Mouse (Mus musculus): ENCODE results near the gene Tbc1d22a. TPM values are rescaled to one million over a fixed set of nuclear protein-coding genes. Genes with fewer than 3 reads are reported as not detected.

Tbc1d22a gene
- polyA plus RNA-seq, 1 experiment from 2014 or later: 16.6 TPM

DNA sequence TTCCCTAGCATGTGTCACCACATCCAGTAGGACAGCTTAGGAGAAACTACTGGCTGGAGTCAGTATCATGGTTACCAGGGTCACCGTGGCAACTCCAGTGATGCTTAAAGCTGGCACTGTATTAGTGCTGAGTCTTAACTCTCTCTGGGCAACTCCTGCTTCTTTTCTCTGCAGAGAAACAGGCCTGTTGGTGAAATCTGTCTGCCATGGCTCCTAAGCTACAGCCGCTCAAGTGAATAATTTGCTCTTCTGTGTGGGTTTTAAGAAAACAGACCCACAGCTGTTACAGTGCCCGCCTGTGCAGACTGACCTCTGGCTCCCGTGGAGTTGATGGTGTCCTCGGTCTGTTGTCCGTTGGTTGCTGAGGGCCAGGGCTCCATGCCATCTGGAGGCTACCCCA lies 205.4 kb downstream of the Tbc1d22a start:
- no peak overlapping the region for H3K4me2 ChIP-seq (replicated peaks; ENCODE audit: low read depth, low read length)
- no peaks in the 10 kb centered on the region for H3K9me3 ChIP-seq (ENCODE audit: low read length)
- H3K36me3 ChIP-seq (ENCODE audit: insufficient read depth, low read length): no peaks in the 10 kb centered on the region
- 54% methylated on average over 6 of the region's 6 CpGs for WGBS
- H3K4me3 ChIP-seq (ENCODE audit: low read length): no peak overlapping the region
- ATAC-seq (ENCODE audit: low FRiP score, low TSS enrichment): no peak
- H3K4me1 ChIP-seq (ENCODE audit: insufficient read depth, low read length): no peaks in the 10 kb centered on the region
- no peak overlapping the region for H3K27ac ChIP-seq (ENCODE audit: low read length)
- H3K27me3 ChIP-seq (ENCODE audit: insufficient read depth, low read length): no peaks in the 10 kb centered on the region
- H3K9ac ChIP-seq (replicated peaks; ENCODE audit: low read length): no peak overlapping the region

DNA sequence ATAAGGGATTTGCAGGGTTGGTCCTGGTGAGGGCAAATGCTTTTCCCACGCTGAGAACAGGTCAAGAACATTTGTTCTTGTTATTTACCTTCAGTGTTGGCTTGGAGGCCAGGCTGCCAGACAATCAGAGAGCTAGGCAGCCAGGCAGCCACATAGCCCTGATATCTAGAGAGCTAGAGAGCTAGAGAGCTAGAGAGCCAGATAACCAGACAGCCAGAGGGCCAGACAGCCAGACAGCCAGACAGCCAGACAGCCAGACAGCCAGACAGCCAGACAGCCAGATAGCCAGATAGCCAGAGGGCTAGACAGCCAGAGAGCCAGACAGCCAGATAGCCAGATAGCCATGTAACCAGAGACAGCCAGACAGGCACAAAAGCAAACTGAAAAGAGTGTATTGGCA lies 208.6 kb downstream of the Tbc1d22a start:
- no peak overlapping the region for H3K9ac ChIP-seq (replicated peaks; ENCODE audit: low read length)
- WGBS: 36% methylated on average over 1 of the region's 1 CpGs

DNA sequence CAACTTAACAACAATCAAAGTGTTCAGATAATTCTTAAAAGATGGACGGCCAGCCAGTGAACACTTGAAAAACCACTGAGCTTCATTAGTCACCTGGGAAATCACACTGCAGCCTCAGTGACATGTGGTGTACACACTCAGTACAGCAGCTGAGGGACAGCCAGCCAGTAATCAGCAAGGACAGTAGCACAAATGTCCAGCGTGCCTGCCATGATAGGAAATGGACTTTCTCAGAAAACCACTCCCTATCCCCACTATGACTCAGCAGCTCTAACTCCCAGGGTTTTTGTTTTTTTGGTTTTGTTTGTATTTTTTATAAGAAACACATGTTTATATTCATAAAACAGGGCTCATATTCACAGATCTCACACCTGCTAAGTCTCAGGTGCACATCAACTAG lies 209.6 kb downstream of the Tbc1d22a start:
- H3K36me3 ChIP-seq (ENCODE audit: insufficient read depth, low read length): no peaks in the 10 kb centered on the region
- no peak overlapping the region for H3K27ac ChIP-seq (ENCODE audit: low read length)
- no peaks in the 10 kb centered on the region for H3K9me3 ChIP-seq (ENCODE audit: low read length)
- no peaks in the 10 kb centered on the region for H3K27me3 ChIP-seq (ENCODE audit: insufficient read depth, low read length)
- no peak for ATAC-seq (ENCODE audit: low FRiP score, low TSS enrichment)
- H3K4me1 ChIP-seq (ENCODE audit: insufficient read depth, low read length): no peaks in the 10 kb centered on the region
- H3K4me3 ChIP-seq (ENCODE audit: low read length): no peak overlapping the region
- no peak overlapping the region for H3K9ac ChIP-seq (replicated peaks; ENCODE audit: low read length)
- H3K4me2 ChIP-seq (replicated peaks; ENCODE audit: low read depth, low read length): no peak overlapping the region
- WGBS: 71% methylated on average over 2 of the region's 2 CpGs

More for the DNA sequence above, 208.6 kb downstream of the Tbc1d22a start:
- H3K4me1 ChIP-seq (ENCODE audit: insufficient read depth, low read length): no peaks in the 10 kb centered on the region
- ATAC-seq (ENCODE audit: low FRiP score, low TSS enrichment): no peak
- H3K4me2 ChIP-seq (replicated peaks; ENCODE audit: low read depth, low read length): no peak overlapping the region
- H3K4me3 ChIP-seq (ENCODE audit: low read length): no peak overlapping the region
- H3K9me3 ChIP-seq (ENCODE audit: low read length): no peaks in the 10 kb centered on the region
- H3K36me3 ChIP-seq (ENCODE audit: insufficient read depth, low read length): no peaks in the 10 kb centered on the region
- no peaks in the 10 kb centered on the region for H3K27me3 ChIP-seq (ENCODE audit: insufficient read depth, low read length)
- H3K27ac ChIP-seq (ENCODE audit: low read length): no peak overlapping the region

DNA sequence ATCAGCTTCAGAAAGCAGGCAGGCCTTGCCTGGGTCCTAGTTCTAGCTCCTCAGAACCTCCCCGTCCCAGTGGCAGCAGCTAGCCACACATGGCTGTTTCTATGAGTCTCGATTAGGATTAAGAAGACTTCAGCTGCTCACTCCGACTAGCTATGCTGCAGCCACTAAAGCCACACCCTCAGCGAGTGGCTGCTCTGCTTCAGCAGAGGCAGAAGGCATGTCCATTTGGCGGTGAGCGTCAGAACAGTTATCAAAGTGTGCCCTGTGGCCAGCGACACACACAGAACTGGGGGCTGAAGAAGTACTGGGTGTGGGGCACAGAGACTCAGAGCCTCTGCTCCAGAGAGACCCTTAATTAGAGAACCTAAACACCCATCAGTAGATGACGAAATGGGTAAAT lies 210.7 kb downstream of the Tbc1d22a start:
- Histone ChIP-seq H3K4me2 (replicated peaks; ENCODE audit: low read depth, low read length) (no peak overlapping the region), H3K27ac (ENCODE audit: low read length) (no peak overlapping the region), H3K4me1 (ENCODE audit: insufficient read depth, low read length) (no peaks in the 10 kb centered on the region), H3K9me3 (ENCODE audit: low read length) (no peaks in the 10 kb centered on the region), H3K4me3 (ENCODE audit: low read length) (no peak overlapping the region), H3K27me3 (ENCODE audit: insufficient read depth, low read length) (no peaks in the 10 kb centered on the region), H3K36me3 (ENCODE audit: insufficient read depth, low read length) (no peaks in the 10 kb centered on the region), H3K9ac (replicated peaks; ENCODE audit: low read length) (no peak overlapping the region)
- 63% methylated on average over 8 of the region's 8 CpGs for WGBS
- no peak for ATAC-seq (ENCODE audit: low FRiP score, low TSS enrichment)

DNA sequence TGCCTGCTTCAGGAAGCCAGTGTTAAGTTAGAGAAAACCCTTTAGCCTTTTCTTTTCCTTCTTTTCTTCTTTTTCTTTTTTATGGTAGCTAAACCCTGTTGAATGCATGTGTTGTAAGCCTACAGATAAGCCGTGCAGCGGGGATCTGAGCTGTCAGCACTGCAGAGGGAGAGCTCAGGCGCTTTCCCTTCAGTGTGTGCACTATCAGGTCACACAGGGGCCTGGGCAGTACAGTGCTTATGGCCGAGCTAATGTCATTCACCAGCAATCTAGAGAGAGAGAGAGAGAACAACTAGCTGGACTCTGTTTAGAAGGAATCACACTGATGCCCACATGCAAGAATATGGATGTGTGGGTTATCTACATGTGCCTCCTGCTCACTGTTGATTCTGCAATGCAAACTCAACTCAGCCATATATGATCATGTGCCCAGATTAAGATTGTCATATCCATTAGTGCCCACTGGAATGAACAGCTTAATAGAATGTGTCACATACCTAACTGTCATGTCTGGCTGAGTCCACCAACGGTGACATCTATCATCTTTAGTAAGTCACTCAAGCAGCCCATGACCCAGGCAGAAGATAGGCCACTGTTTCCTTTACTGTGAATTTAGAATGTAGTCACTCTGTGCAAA lies 212.2 kb downstream of the Tbc1d22a start:
- H3K4me3 ChIP-seq (ENCODE audit: low read length): no peak overlapping the region
- H3K4me2 ChIP-seq (replicated peaks; ENCODE audit: low read depth, low read length): no peak overlapping the region
- no peaks in the 10 kb centered on the region for H3K9me3 ChIP-seq (ENCODE audit: low read length)
- H3K4me1 ChIP-seq (ENCODE audit: insufficient read depth, low read length): no peaks in the 10 kb centered on the region
- H3K36me3 ChIP-seq (ENCODE audit: insufficient read depth, low read length): no peaks in the 10 kb centered on the region
- WGBS: 82% methylated on average over 5 of the region's 5 CpGs
- H3K27me3 ChIP-seq (ENCODE audit: insufficient read depth, low read length): no peaks in the 10 kb centered on the region
- no peak overlapping the region for H3K9ac ChIP-seq (replicated peaks; ENCODE audit: low read length)
- no peak for ATAC-seq (ENCODE audit: low FRiP score, low TSS enrichment)
- no peak overlapping the region for H3K27ac ChIP-seq (ENCODE audit: low read length)

DNA sequence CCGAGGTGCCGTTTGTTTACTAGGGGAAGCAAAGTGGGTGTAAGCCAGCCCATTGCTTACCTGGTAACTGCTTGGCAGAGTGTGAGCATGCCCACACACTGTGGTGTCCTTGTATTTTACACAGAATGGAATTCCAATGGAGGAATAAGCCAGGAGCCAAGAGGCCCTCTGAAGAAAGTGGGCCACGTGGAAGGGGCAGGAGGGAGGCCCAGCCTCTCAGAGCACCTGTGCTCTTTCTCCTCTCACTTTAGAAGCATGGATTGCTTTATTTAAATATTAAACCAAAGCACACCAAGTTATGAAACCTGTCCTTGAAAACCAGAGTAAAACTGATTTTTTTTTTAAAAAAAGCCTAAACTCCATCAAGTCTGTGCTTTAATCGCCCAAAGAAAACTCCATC lies 213.2 kb downstream of the Tbc1d22a start:
- Histone ChIP-seq H3K4me3 (ENCODE audit: low read length) (no peak overlapping the region), H3K27ac (ENCODE audit: low read length) (no peak overlapping the region), H3K27me3 (ENCODE audit: insufficient read depth, low read length) (no peaks in the 10 kb centered on the region), H3K9ac (replicated peaks; ENCODE audit: low read length) (no peak overlapping the region), H3K4me1 (ENCODE audit: insufficient read depth, low read length) (no peaks in the 10 kb centered on the region), H3K4me2 (replicated peaks; ENCODE audit: low read depth, low read length) (no peak overlapping the region), H3K36me3 (ENCODE audit: insufficient read depth, low read length) (no peaks in the 10 kb centered on the region), H3K9me3 (ENCODE audit: low read length) (no peaks in the 10 kb centered on the region)
- ATAC-seq (ENCODE audit: low FRiP score, low TSS enrichment): no peak
- 78% methylated on average over 4 of the region's 4 CpGs for WGBS

DNA sequence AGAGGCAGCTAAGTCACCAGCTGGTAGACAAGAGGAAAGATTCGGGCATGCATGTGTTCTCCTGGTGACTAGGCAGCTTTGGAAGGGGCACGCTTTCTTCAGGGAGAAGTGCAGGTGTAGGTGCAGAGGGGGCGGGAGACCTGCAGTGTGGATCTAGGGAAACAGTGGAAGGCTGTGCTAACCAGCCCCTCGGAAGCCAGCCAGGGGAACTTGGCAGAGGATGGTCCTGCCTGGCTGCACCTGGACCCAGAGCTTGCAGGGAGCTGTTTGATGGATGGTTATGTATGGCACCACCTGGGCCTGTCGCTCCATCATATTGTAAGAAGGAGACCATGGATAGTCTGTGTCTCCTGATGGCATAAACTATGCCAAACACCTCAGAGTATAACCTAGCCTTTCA lies 214.2 kb downstream of the Tbc1d22a start:
- Histone ChIP-seq H3K27me3 (ENCODE audit: insufficient read depth, low read length) (no peaks in the 10 kb centered on the region), H3K36me3 (ENCODE audit: insufficient read depth, low read length) (no peaks in the 10 kb centered on the region), H3K4me1 (ENCODE audit: insufficient read depth, low read length) (no peaks in the 10 kb centered on the region), H3K27ac (ENCODE audit: low read length) (no peak overlapping the region), H3K4me3 (ENCODE audit: low read length) (no peak overlapping the region), H3K4me2 (replicated peaks; ENCODE audit: low read depth, low read length) (no peak overlapping the region), H3K9me3 (ENCODE audit: low read length) (no peaks in the 10 kb centered on the region), H3K9ac (replicated peaks; ENCODE audit: low read length) (no peak overlapping the region)
- ATAC-seq (ENCODE audit: low FRiP score, low TSS enrichment): no peak
- WGBS: 89% methylated on average over 5 of the region's 5 CpGs

DNA sequence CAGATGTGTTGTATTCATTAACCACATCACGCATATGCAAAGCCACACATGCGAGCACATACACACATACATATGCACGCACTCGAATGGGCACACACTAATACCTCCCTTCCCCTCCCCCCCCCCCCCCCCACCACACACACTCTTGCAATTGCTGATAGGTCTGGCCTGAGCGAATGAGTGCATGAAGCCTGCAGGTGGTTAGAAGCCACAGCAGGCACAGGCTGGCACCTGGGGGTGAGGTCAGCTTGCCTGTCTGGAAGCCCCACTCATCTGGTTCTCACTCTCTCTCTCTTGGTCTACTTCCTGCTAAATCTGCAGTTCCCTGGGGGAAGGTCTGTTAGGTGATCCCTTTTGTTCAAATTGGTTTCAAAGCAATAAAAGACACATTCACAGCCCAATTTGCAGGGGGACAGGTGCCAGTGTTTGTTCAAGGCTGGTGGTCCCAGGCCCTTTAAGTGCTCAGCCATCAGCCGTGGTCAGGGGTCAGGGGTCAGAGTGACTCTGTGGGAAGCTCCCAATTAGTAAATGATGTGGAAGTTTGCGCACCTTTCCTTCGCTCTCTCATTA lies 215.6 kb downstream of the Tbc1d22a start:
- no peaks in the 10 kb centered on the region for H3K9me3 ChIP-seq (ENCODE audit: low read length)
- WGBS: 60% methylated on average over 8 of the region's 8 CpGs
- no peaks in the 10 kb centered on the region for H3K4me1 ChIP-seq (ENCODE audit: insufficient read depth, low read length)
- H3K4me2 ChIP-seq (replicated peaks; ENCODE audit: low read depth, low read length): no peak overlapping the region
- H3K4me3 ChIP-seq (ENCODE audit: low read length): no peak overlapping the region
- H3K36me3 ChIP-seq (ENCODE audit: insufficient read depth, low read length): no peaks in the 10 kb centered on the region
- H3K9ac ChIP-seq (replicated peaks; ENCODE audit: low read length): no peak overlapping the region
- H3K27ac ChIP-seq (ENCODE audit: low read length): no peak overlapping the region
- H3K27me3 ChIP-seq (ENCODE audit: insufficient read depth, low read length): no peaks in the 10 kb centered on the region
- ATAC-seq (ENCODE audit: low FRiP score, low TSS enrichment): no peak

DNA sequence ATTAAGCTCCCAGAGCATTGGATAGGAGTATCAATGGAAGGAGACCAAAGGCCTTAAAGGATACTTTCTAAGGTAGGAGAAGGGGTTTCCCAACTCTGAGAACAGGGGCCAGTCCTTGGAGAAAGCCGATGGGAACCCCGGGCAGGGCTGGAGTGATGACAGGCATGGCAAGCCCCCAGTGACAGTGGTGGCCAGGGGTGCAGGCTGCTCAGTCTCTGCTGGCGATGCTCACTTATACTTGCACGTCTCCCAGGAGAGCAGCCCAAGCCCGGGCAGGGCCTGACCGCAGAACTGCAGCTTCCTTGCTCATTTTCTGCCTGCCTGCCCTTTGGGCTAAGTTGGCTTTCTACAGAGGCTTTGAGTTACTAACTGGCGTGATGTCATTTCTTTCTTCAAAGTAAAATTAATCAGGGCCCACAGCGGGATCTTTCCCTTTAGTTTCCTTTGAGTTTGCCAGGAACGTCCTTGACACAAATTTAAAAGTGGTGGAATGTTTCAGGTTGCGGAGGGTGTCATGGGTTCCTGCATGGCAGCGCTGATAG lies 217.4 kb downstream of the Tbc1d22a start:
- Histone ChIP-seq H3K9ac (replicated peaks; ENCODE audit: low read length) (no peak overlapping the region), H3K9me3 (ENCODE audit: low read length) (no peaks in the 10 kb centered on the region), H3K4me2 (replicated peaks; ENCODE audit: low read depth, low read length) (no peak overlapping the region), H3K27ac (ENCODE audit: low read length) (no peak overlapping the region), H3K36me3 (ENCODE audit: insufficient read depth, low read length) (no peaks in the 10 kb centered on the region), H3K4me3 (ENCODE audit: low read length) (no peak overlapping the region), H3K4me1 (ENCODE audit: insufficient read depth, low read length) (no peaks in the 10 kb centered on the region), H3K27me3 (ENCODE audit: insufficient read depth, low read length) (no peaks in the 10 kb centered on the region)
- no peak for ATAC-seq (ENCODE audit: low FRiP score, low TSS enrichment)
- 81% methylated on average over 11 of the region's 11 CpGs for WGBS

DNA sequence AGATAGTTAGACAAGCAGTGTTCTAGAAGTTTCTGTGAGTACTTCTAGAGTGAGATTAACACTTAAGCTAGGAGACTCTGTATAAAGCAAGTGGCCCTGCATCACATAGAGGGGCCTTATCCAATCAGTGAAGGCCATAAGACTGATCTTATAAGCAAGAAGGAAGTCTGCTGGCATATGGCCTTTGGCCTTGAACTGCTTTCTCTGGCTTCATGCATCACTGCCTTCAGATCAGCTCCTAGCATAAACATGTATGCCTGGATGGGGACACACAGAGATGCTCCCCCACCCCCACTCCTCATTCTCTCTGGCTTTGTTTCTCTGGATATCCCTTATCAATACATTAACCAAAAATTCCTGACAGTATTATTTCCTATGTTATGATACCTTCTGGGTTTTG lies 218.5 kb downstream of the Tbc1d22a start:
- Histone ChIP-seq H3K4me2 (replicated peaks; ENCODE audit: low read depth, low read length) (no peak overlapping the region), H3K4me3 (ENCODE audit: low read length) (no peak overlapping the region), H3K4me1 (ENCODE audit: insufficient read depth, low read length) (no peaks in the 10 kb centered on the region), H3K9ac (replicated peaks; ENCODE audit: low read length) (no peak overlapping the region), H3K27me3 (ENCODE audit: insufficient read depth, low read length) (no peaks in the 10 kb centered on the region), H3K27ac (ENCODE audit: low read length) (no peak overlapping the region), H3K36me3 (ENCODE audit: insufficient read depth, low read length) (no peaks in the 10 kb centered on the region), H3K9me3 (ENCODE audit: low read length) (no peaks in the 10 kb centered on the region)
- ATAC-seq (ENCODE audit: low FRiP score, low TSS enrichment): no peak

All from kidney, embryonic 16.5 days (tissue).